Mouse (Mus musculus) erythroblast, embryonic 14.5 days (primary cell): Measurements from ENCODE around the gene Inka1.

Experiments
- GATA1 ChIP-seq: IDR thresholded peaks from 2 replicates; pipeline ENCODE4 v1.6.1; 2012; ENCODE audit warnings: low read length, inconsistent platforms, mixed read lengths
- TAL1 ChIP-seq: IDR thresholded peaks from 3 replicates; pipeline ENCODE4 v1.6.1; 2012; ENCODE audit warnings: low read length, inconsistent platforms, mixed read lengths

DNA sequence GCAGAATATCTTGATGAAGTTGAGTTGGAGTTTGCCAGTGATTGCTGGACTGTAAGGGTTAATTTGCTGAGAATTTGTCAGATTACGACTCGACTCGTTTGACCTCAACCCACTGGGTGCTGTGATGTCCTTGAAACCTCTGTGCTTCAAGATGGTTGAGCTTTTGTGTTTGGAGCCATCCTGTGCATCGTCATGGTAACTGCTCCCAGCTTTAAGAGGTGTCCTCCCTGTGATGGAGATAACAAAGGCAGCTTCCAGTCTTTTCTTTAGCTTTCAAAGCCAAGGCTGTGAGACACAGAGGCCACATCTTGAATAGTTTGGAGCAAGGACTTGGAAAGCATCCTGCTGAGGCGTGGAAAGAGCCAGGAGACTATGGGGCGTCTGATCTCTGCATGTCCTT, 28.5 kb downstream of the Inka1 start:
- no peak for TF ChIP-seq TAL1
- TF ChIP-seq GATA1 = no peak
